Mouse (Mus musculus) left cerebral cortex, adult 9 months (tissue): ENCODE measurements at regions not wholly inside any gene's neighbourhood (a gene's known extent, or its start where the extent isn't known, plus 50 kb on each side); places are given as distances from the start of the nearest gene placed in this dataset.

Source experiments
- DNase-seq, 2 experiments: peaks; one replicate each; pipeline ENCODE4 v3.0.0; 2022; ENCODE audit warnings: low spot score in 2 of 2

- DNase-seq = no peak
Observed at GRCm38 (mm10) chr17:91226378-91226777, 133.5 kb upstream of the Nrxn1 start.

- no peak for DNase-seq
Observed at GRCm38 (mm10) chr17:91225916-91226315, 133.0 kb upstream of the Nrxn1 start.

- peak in 1 of 2 experiments; percentile 5 for DNase-seq
Observed at GRCm38 (mm10) chr17:91216429-91216828, 123.6 kb upstream of the Nrxn1 start.

- no peak for DNase-seq
Observed at GRCm38 (mm10) chr17:91182574-91182973, 89.7 kb upstream of the Nrxn1 start.

GRCm38 (mm10) chr17:91161834-91162233 is 69.0 kb upstream of the Nrxn1 start:
- no peak for DNase-seq
